Mouse (Mus musculus) right cerebral cortex, postnatal 4 days (tissue): ENCODE data around the gene Rad51ap2.

Source experiments
- DNase-seq: peaks from one replicate; pipeline ENCODE4 v3.0.0-alpha.2; 2022

Rad51ap2 gene

GRCm38 (mm10) chr12:11455549-11456194 lies at the start of gene Rad51ap2:
Rad51ap2 (plus strand) TSS chr12:11456079.
- DNase-seq, result peak; percentile 80

- DNase-seq, result no peak
Observed at GRCm38 (mm10) chr12:11407679-11408078, 48.2 kb upstream of the Rad51ap2 start.

GRCm38 (mm10) chr12:11418112-11418511 lies 37.8 kb upstream of the Rad51ap2 start:
- DNase-seq, result no peak

DNA sequence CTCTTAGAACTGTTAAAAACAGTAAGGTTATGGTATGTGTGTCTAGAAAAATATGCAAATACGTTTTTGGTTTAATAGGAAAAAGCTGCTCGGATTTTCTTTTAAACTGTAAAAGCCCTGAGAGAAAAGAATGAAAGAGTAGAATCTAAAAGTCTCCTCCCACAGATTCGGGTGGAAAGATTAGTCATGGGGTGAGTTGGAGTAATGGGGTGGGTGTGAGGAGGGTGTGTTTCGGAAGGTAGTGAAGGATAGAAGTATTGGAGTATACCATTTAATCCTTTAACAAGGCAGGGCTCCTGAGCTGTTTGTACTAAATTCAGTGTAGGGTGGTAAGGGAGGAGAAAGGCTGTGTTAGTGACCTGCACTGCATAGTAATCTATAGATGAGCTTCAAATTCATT lies 28.5 kb upstream of the Rad51ap2 start:
- DNase-seq, result no peak

GRCm38 (mm10) chr12:11433126-11433525 lies 22.8 kb upstream of the Rad51ap2 start:
- DNase-seq, result no peak

- DNase-seq, result peak; percentile 10
Observed at GRCm38 (mm10) chr12:11433716-11434115, 22.2 kb upstream of the Rad51ap2 start.

GRCm38 (mm10) chr12:11434446-11434845 lies 21.4 kb upstream of the Rad51ap2 start:
- no peak for DNase-seq

DNA sequence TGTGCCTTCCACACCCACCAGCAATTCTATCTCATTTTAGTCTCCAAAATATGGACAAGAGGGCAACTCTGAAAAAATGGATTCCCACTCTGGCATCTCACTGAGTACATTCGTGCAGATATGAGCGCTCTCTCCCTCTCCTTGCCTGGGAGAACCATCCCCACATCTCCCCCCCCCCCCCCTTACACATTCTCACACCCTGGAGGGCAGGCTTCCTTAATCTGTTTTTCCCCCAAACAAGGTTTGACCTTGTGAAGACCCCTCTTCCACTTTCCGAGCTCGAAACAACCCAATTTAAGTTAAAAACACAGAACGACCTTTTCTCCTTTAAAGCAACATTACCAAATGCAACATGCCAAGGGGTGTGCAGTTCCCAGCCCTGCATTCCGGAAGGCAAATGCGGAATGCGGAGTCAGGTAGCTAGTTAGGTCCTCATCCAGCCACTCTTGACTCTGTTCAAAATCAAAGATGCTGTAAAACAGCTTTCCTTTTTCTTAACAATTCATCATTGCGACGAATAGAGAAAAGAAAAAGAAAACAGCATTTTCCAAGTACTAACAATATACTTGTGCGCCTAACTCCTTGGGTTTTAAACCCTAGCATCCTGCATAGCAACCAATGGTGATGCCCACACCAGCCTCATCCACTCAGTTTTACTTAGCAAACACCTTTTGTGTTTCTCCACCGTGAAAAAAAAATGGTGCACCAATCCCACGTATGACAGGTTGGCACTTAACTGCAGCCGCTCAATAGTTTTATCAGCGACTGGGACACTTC lies 20.4 kb upstream of the Rad51ap2 start:
- DNase-seq, result no peak

GRCm38 (mm10) chr12:11436023-11436350 lies 19.9 kb upstream of the Rad51ap2 start:
- no peak for DNase-seq

- DNase-seq, result peak; percentile 84
Observed at GRCm38 (mm10) chr12:11436497-11437265, 19.2 kb upstream of the Rad51ap2 start, which contains the start of gene Vsnl1. Vsnl1 (minus strand) TSS chr12:11436613.

DNA sequence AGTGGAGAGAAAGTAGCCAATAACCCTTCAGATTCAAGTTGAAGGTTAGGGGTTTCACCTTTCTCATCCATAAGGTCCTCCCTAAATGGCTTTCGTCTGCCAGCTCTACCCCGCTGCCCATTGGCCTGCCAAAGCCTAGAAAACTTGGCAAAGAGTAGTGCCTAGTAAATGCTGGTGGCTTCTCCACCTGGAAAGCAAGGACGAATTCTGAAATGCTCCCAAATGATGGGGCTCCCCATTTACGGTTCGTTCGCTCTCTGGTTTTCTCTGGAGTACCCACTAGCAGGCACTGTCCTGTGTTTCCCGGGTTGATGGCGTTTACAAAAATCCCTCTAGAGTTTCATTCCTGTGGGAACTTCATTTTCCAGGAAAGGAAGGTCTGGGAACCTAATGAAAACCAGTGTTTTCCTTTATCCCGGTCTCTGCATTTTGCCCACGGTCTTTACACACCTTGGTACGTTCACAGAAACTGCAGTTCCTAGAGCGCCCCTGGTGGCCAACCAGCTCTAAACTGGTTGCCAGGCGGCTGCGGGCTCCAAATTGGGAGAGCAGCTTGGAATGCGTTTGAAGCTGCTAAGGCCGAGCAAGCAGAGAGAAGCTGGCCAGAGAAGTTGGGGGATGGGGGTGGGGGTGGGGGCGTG lies 18.5 kb upstream of the Rad51ap2 start:
- peak; percentile 96 for DNase-seq

- DNase-seq, result peak; percentile 34
Observed at GRCm38 (mm10) chr12:11437907-11438447, 17.9 kb upstream of the Rad51ap2 start.

DNA sequence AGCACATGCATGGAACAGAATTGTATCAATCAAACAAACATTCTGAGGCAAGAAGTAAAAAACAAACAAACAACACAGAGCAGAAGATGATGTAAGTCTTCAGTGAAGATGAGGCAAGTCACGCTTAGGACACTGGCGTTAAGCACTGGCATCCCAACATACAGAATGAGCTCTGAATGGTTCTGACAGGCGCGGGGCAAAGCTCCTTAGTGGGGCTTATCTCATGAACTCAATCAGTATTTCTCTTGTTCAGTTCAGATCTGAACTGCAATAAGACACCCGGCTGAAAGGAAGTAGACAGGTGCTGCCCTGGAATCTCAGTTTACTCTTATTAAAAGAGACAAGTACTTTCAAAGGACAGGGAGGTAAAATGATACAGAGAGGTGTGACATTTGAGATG lies 1.7 kb upstream of the Rad51ap2 start:
- no peak for DNase-seq

DNA sequence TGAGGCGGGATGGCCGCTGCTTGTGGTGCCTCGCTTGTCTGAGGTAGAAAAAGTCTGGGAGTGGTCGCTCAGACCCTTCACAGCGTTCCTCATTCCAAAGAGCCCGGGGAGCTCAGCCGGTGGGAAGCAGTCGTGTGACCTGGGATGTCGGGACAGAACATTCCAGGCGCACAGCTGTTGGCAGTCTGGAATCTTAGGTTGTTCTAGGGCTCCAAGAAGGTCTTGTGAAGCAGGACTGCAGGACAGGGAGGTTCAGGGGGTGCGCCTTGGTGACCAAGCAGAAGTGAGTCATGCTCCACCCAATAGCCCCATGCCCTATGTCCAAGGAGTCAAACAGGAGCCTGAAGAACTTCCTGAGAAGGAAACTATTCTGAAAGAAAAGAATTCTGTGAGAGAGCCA lies 334 bp downstream of the Rad51ap2 start:
- DNase-seq, result no peak

- DNase-seq, result no peak
Observed at GRCm38 (mm10) chr12:11456632-11457031, 753 bp downstream of the Rad51ap2 start.
